Comparison of ENCODE assay signal across 8 mouse cellular contexts in genomic region chrX:71664688-71665026, GRCm38 (mm10). TPM values are rescaled to one million over a fixed set of nuclear protein-coding genes. Genes with fewer than 3 reads are reported as not detected.
A peak's percentile ranks its signal among the peaks of the same experiment; 100 is the strongest.
DNase-seq lines count a peak whose midpoint lies in the region; ATAC-seq and TF ChIP-seq lines count a peak whose summit lies in the region.

No protein-coding gene starts in this region.

- no peak for TF ChIP-seq CTCF in lung, embryonic 14.5 days (IDR thresholded peaks at IDR 0.05; ENCODE audit: low read depth)
- no peak for TF ChIP-seq CTCF in lung, adult 2 months (IDR thresholded peaks at IDR 0.05; ENCODE audit: insufficient read depth, low read length)
- TF ChIP-seq CTCF in embryonic fibroblast, embryonic 13.5 days (IDR thresholded peaks at IDR 0.05; ENCODE audit: borderline replicate concordance, insufficient read depth, low read length), result no peak
- TF ChIP-seq CTCF in olfactory bulb, adult 2 months (IDR thresholded peaks at IDR 0.05; ENCODE audit: insufficient read depth, low read depth, low read length), result no peak
- TF ChIP-seq CTCF in kidney, adult 2 months (conservative IDR thresholded peaks at IDR 0.05; ENCODE audit: insufficient read depth, insufficient read length, low read depth, low read length), result no peak

- H3K9me3 ChIP-seq in lung, embryonic 14.5 days (ENCODE audit: low read depth, low read length), result no peaks in the 10 kb centered on the region; the same call in 1 of the 2 replicates
- peaks cover 6% of the 10 kb centered on the region; the same call in 1 of the 2 replicates for H3K9me3 ChIP-seq in limb, embryonic 12.5 days

- H3K4me1 ChIP-seq in lung, embryonic 14.5 days (ENCODE audit: insufficient read depth), result no peaks in the 10 kb centered on the region
- H3K4me1 ChIP-seq in lung, adult 2 months (ENCODE audit: control insufficient read depth, insufficient read depth, low read length), result no peaks in the 10 kb centered on the region
- no peaks in the 10 kb centered on the region for H3K4me1 ChIP-seq in embryonic fibroblast, embryonic 13.5 days (ENCODE audit: control insufficient read depth, insufficient read depth, low read length)
- H3K4me1 ChIP-seq in limb, embryonic 12.5 days (replicated peaks), result no peaks in the 10 kb centered on the region
- peaks cover 8% of the 10 kb centered on the region for H3K4me1 ChIP-seq in olfactory bulb, adult 2 months (ENCODE audit: control insufficient read depth, insufficient read depth, low read length)
- H3K4me1 ChIP-seq in kidney, adult 2 months (ENCODE audit: control insufficient read depth, insufficient read depth, low read length), result no peaks in the 10 kb centered on the region

- H3K9ac ChIP-seq in lung, embryonic 14.5 days, result no peak overlapping the region
- peak overlapping the region; percentile 27; the same call in 1 of the 2 replicates for H3K9ac ChIP-seq in limb, embryonic 12.5 days (replicated peaks)

- no peak for DNase-seq in lung, embryonic 14.5 days
- DNase-seq in lung, adult 2 months, result no peak
- DNase-seq in kidney, adult 2 months, result no peak
- DNase-seq in thymus, postnatal 4 days, result no peak

- H3K27me3 ChIP-seq in lung, embryonic 14.5 days (ENCODE audit: insufficient read depth, low read length), result peaks cover 79% of the 10 kb centered on the region
- peaks cover 87% of the 10 kb centered on the region for H3K27me3 ChIP-seq in limb, embryonic 12.5 days
- H3K27me3 ChIP-seq in kidney, adult 2 months (replicated peaks; ENCODE audit: control insufficient read depth, insufficient read depth, low read length), result no peaks in the 10 kb centered on the region; the same call in none of the 2 replicates

- no peak for TF ChIP-seq POLR2A in lung, adult 2 months (IDR thresholded peaks at IDR 0.05; ENCODE audit: borderline replicate concordance, extremely low read depth, low read depth, low read length)
- TF ChIP-seq POLR2A in embryonic fibroblast, embryonic 13.5 days (IDR thresholded peaks at IDR 0.05; ENCODE audit: low read depth, low read length), result no peak
- no peak for TF ChIP-seq POLR2A in olfactory bulb, adult 2 months (IDR thresholded peaks at IDR 0.05; ENCODE audit: insufficient read depth, low read depth, low read length)
- no peak for TF ChIP-seq POLR2A in kidney, adult 2 months (IDR thresholded peaks at IDR 0.05; ENCODE audit: low read depth, low read length)

- WGBS in lung, embryonic 14.5 days, result 4% methylated on average over 14 of the region's 15 CpGs
- WGBS in lung, adult 2 months, result 32% methylated on average over 15 of the region's 15 CpGs
- WGBS in limb, embryonic 12.5 days, result 12% methylated on average over 15 of the region's 15 CpGs
- 20% methylated on average over 15 of the region's 15 CpGs for WGBS in olfactory bulb, adult 2 months
- 4% methylated on average over 15 of the region's 15 CpGs for WGBS in kidney, adult 2 months

- 0 out of 2 replicates have a peak, but pooled peaks have one; percentile 17 for ATAC-seq in lung, embryonic 14.5 days (ENCODE audit: insufficient read depth)
- no peak for ATAC-seq in limb, embryonic 12.5 days (ENCODE audit: insufficient number of reproducible peaks, insufficient read depth, low FRiP score, low TSS enrichment, low read depth)
- ATAC-seq in megakaryocyte-erythroid progenitor cell, adult 5-6 weeks (replicated peaks; ENCODE audit: low FRiP score, low TSS enrichment, poor library complexity, severe bottlenecking), result no peak

- H3K4me2 ChIP-seq in lung, embryonic 14.5 days, result peak overlapping the region; percentile 60
- peak overlapping the region; percentile 62 for H3K4me2 ChIP-seq in limb, embryonic 12.5 days

- no peaks in the 10 kb centered on the region for H3K36me3 ChIP-seq in lung, embryonic 14.5 days (ENCODE audit: insufficient read depth)
- H3K36me3 ChIP-seq in limb, embryonic 12.5 days, result no peaks in the 10 kb centered on the region
- no peaks in the 10 kb centered on the region for H3K36me3 ChIP-seq in kidney, adult 2 months (ENCODE audit: control insufficient read depth, insufficient read depth, low read length)

- peak overlapping the region; percentile 37 for H3K4me3 ChIP-seq in lung, embryonic 14.5 days (ENCODE audit: low read depth, low read length)
- no peak overlapping the region for H3K4me3 ChIP-seq in lung, adult 2 months (replicated peaks; ENCODE audit: extremely low read depth, low read depth, low read length)
- H3K4me3 ChIP-seq in embryonic fibroblast, embryonic 13.5 days (ENCODE audit: insufficient read depth, low read length), result peak overlapping the region; percentile 32; the same call in 1 of the 2 replicates
- H3K4me3 ChIP-seq in limb, embryonic 12.5 days (replicated peaks), result peak overlapping the region; percentile 45
- peak overlapping the region; percentile 41 for H3K4me3 ChIP-seq in olfactory bulb, adult 2 months (ENCODE audit: insufficient read depth, low read depth, low read length)
- H3K4me3 ChIP-seq in kidney, adult 2 months (ENCODE audit: insufficient read depth, low read depth, low read length), result no peak overlapping the region

- H3K27ac ChIP-seq in lung, embryonic 14.5 days (ENCODE audit: low read depth), result no peak overlapping the region
- no peak overlapping the region for H3K27ac ChIP-seq in embryonic fibroblast, embryonic 13.5 days (ENCODE audit: insufficient read depth, low read length)
- no peak overlapping the region for H3K27ac ChIP-seq in limb, embryonic 12.5 days
- no peak overlapping the region for H3K27ac ChIP-seq in olfactory bulb, adult 2 months (ENCODE audit: insufficient read depth, low read depth, low read length)
- no peak overlapping the region for H3K27ac ChIP-seq in kidney, adult 2 months (ENCODE audit: insufficient read depth, low read depth, low read length)

RNA-seq across cellular contexts. Expression of gene Gpr50, which starts 1.2 kb away (rescaled TPM):
- 0.42 and 1.0 TPM in 2 replicates for polyA plus RNA-seq in lung, embryonic 14.5 days (2014; fragmentation: Nextera tagmentation; extraction: Ambion mirVana)
- polyA plus RNA-seq in lung, adult 2 months (2012; rRNA removed), result 0.05 TPM in 1 of 2 replicates, not detected in the other
- not detected in 2 replicates for polyA plus RNA-seq in embryonic fibroblast, embryonic 13.5 days (2011; ENCODE audit: insufficient read length, low read depth, missing spikeins)
- polyA plus RNA-seq in limb, embryonic 12.5 days (2016; fragmentation: Nextera tagmentation; extraction: Ambion mirVana), result 0.09 TPM in 2 replicates
- not detected in 2 replicates for polyA plus RNA-seq in olfactory bulb, adult 2 months (2012; ENCODE audit: insufficient read depth, insufficient read length, low replicate concordance, missing spikeins)
- not detected in 2 replicates for total RNA-seq in megakaryocyte-erythroid progenitor cell, adult 5-6 weeks (2014; fragmentation: Nextera tagmentation)
- total RNA-seq in megakaryocyte-erythroid progenitor cell, adult 5-6 weeks (2017), result not detected in 2 replicates
- polyA plus RNA-seq in kidney, adult 2 months (2012; rRNA removed), result not detected in 2 replicates

Comparison
In these comparisons a context has a peak if more than half of its experiments do, and no peak if none do; other contexts are left out.
1. H3K4me3 ChIP-seq: peak in lung, embryonic 14.5 days (single experiment), embryonic fibroblast, embryonic 13.5 days (single experiment), limb, embryonic 12.5 days (single experiment) and olfactory bulb, adult 2 months (single experiment); none in lung, adult 2 months (single experiment) and kidney, adult 2 months (single experiment).